Mouse (Mus musculus): ENCODE results near the gene Gna14.

DNA sequence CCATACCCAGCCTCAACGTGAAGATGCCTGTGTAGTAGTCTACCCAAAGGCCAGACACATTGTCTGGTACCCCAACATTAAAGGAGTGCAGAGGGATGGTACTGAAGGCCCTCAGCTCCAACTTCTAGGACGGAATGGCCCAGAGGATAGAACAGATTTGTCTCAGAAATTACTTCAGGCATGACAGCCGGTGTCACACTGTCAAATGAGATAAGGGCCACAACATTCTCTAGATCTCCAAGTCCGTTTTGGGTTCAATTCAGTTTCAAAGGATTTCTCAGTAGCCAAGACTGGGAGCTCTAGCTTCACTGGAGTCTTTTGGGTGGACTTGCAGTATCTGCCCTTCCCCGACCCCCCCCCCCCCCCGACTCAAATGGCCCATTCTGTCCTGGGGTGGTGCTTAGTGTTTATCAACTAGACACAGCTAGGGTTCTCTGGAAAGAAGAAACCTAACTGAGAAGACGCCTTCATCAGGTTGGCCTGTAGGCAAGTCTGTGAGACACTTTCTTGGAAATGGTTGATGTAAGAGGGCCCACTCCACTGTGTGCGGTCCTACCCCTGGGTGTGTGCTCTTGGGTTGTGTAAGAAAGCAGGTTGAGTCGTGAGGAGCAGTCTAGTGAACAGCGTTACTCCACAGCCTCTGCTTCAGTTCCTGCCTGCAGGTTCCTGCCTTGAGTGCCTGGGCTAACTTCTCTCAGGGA, 59.4 kb downstream of the Gna14 start:
- TF ChIP-seq GATA1 (IDR thresholded peaks at IDR 0.05; ENCODE audit: borderline replicate concordance, low read length) (no peak), FLI1 (IDR thresholded peaks at IDR 0.05; ENCODE audit: low read length) (no peak)
